Comparison of ENCODE assay signal across 8 mouse cellular contexts in the genomic region with DNA sequence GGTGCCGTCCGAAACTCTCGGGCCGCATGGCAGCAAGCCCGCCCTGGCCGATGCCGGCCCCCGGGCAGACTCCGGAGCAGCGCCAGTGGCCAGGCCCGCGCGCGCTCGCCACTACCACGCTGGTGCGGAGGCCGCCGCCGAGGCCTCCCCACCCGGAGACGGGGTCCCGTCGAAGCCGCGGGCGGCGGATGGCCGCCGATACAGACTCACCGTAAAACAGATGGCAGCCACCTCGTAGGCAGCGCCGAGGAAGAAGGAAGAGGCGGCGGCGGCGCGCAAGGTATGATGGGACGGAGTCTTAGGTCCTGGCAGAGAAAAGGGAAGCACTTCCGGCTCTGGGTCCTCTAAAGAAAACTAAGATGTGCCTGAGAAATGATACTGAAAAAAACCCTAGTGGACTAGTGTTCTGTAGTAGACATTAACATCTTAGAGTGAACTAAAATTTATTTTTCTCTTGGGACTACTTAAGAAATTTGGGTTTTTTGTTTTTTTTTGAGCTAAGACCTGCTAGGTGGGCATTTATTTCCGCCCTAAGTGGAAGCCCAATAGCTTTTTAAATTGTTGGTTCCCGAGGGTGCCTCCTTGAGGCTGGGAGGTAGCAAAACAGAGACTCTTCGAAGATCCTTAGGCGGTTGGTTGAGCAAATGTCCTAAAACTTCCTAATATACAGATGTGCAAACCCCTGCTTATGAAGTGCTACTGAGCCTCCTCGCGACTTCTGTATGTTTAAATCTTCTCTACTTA. TPM values are rescaled to one million over a fixed set of nuclear protein-coding genes. Genes with fewer than 3 reads are reported as not detected.
DNase-seq lines count a peak whose midpoint lies in the region; ATAC-seq and TF ChIP-seq lines count a peak whose summit lies in the region.

A gene (minus strand): TSS at position 260 of the 744 bp plus-strand sequence.

- H3K4me2 ChIP-seq in embryonic facial prominence, embryonic 13.5 days = peak within 1 kb of the TSS; percentile 76
- peak within 1 kb of the TSS; percentile 80 for H3K4me2 ChIP-seq in limb, embryonic 12.5 days
- peak within 1 kb of the TSS; percentile 83 for H3K4me2 ChIP-seq in midbrain, embryonic 15.5 days

- peak within 1 kb of the TSS; percentile 100 for H3K4me3 ChIP-seq in embryonic facial prominence, embryonic 13.5 days
- peak within 1 kb of the TSS; percentile 94 for H3K4me3 ChIP-seq in kidney, adult 2 months (ENCODE audit: insufficient read depth, low read depth, low read length)
- H3K4me3 ChIP-seq in limb, embryonic 12.5 days (replicated peaks) = peak within 1 kb of the TSS; percentile 94
- H3K4me3 ChIP-seq in midbrain, embryonic 15.5 days = peak within 1 kb of the TSS; percentile 75
- peak within 1 kb of the TSS; percentile 85 for H3K4me3 ChIP-seq in spleen, adult 2 months (ENCODE audit: extremely low read depth, insufficient read depth, insufficient read length)

- H3K27ac ChIP-seq in embryonic facial prominence, embryonic 13.5 days = peak within 1 kb of the TSS; percentile 98
- H3K27ac ChIP-seq in kidney, adult 2 months (ENCODE audit: insufficient read depth, low read depth, low read length) = peak within 1 kb of the TSS; percentile 81
- peak within 1 kb of the TSS; percentile 99 for H3K27ac ChIP-seq in limb, embryonic 12.5 days
- peak within 1 kb of the TSS; percentile 92 for H3K27ac ChIP-seq in midbrain, embryonic 15.5 days
- peak within 1 kb of the TSS; percentile 81 for H3K27ac ChIP-seq in spleen, adult 2 months (ENCODE audit: insufficient read depth, low read length)

- peak; percentile 30 for TF ChIP-seq POLR2A in kidney, adult 2 months (IDR thresholded peaks at IDR 0.05; ENCODE audit: low read depth, low read length)
- TF ChIP-seq POLR2A in spleen, adult 2 months (IDR thresholded peaks at IDR 0.05; ENCODE audit: low read depth, low read length) = peak; percentile 90

- peak; percentile 51; the same call in 1 of the 2 replicates for TF ChIP-seq CTCF in kidney, adult 2 months (conservative IDR thresholded peaks at IDR 0.05; ENCODE audit: insufficient read depth, insufficient read length, low read depth, low read length)
- TF ChIP-seq CTCF in spleen, adult 2 months (IDR thresholded peaks at IDR 0.05; ENCODE audit: extremely low read depth, insufficient read depth, insufficient read length, insufficient replicate concordance) = peak; percentile 16; the same call in 1 of the 2 replicates

- peak; percentile 78; the same call in 1 of the 2 replicates for ATAC-seq in embryonic facial prominence, embryonic 13.5 days (ENCODE audit: insufficient number of reproducible peaks, insufficient read depth, low FRiP score, low TSS enrichment, low read depth)
- ATAC-seq in limb, embryonic 12.5 days (ENCODE audit: insufficient number of reproducible peaks, insufficient read depth, low FRiP score, low TSS enrichment, low read depth) = peak; percentile 38; the same call in 1 of the 2 replicates
- ATAC-seq in midbrain, embryonic 15.5 days (replicated peaks) = peak; percentile 91

- H3K9ac ChIP-seq in embryonic facial prominence, embryonic 13.5 days = peak within 1 kb of the TSS; percentile 100
- peak within 1 kb of the TSS; percentile 99 for H3K9ac ChIP-seq in limb, embryonic 12.5 days (replicated peaks)
- H3K9ac ChIP-seq in midbrain, embryonic 15.5 days = peak within 1 kb of the TSS; percentile 87

- DNase-seq in 3134 (ENCODE audit: extremely low read depth, insufficient read length, low spot score) = peak; percentile 85
- DNase-seq in adrenal gland, postnatal 36 days = peak; percentile 87 to 88
- DNase-seq in heart, adult 18-20 months = peak; percentile 92 to 93
- peak; percentile 94 for DNase-seq in kidney, adult 2 months
- peak; percentile 82 to 90 for DNase-seq in spleen, adult 2 months (ENCODE audit: low read depth in 1 of 2, low spot score in 2 of 2)

- no peaks in the 10 kb centered on the region for H3K9me3 ChIP-seq in embryonic facial prominence, embryonic 13.5 days
- no peaks in the 10 kb centered on the region for H3K9me3 ChIP-seq in limb, embryonic 12.5 days
- H3K9me3 ChIP-seq in midbrain, embryonic 15.5 days = no peaks in the 10 kb centered on the region

- H3K4me1 ChIP-seq in embryonic facial prominence, embryonic 13.5 days = peaks cover 21% of the 10 kb centered on the region
- peaks cover 8% of the 10 kb centered on the region; the same call in 1 of the 2 replicates for H3K4me1 ChIP-seq in kidney, adult 2 months (ENCODE audit: control insufficient read depth, insufficient read depth, low read length)
- H3K4me1 ChIP-seq in limb, embryonic 12.5 days (replicated peaks) = peaks cover 20% of the 10 kb centered on the region
- H3K4me1 ChIP-seq in midbrain, embryonic 15.5 days = peaks cover 22% of the 10 kb centered on the region
- peaks cover 8% of the 10 kb centered on the region; the same call in 1 of the 2 replicates for H3K4me1 ChIP-seq in spleen, adult 2 months (ENCODE audit: control insufficient read depth, insufficient read depth, insufficient read length)

- no peaks in the 10 kb centered on the region for H3K27me3 ChIP-seq in embryonic facial prominence, embryonic 13.5 days
- H3K27me3 ChIP-seq in kidney, adult 2 months (replicated peaks; ENCODE audit: control insufficient read depth, insufficient read depth, low read length) = no peaks in the 10 kb centered on the region
- no peaks in the 10 kb centered on the region for H3K27me3 ChIP-seq in limb, embryonic 12.5 days
- H3K27me3 ChIP-seq in midbrain, embryonic 15.5 days (replicated peaks) = no peaks in the 10 kb centered on the region
- no peaks in the 10 kb centered on the region for H3K27me3 ChIP-seq in spleen, adult 2 months (ENCODE audit: control insufficient read depth, insufficient read depth, low read length)

- WGBS in embryonic facial prominence, embryonic 13.5 days = under 1% methylated on average over 47 of the region's 47 CpGs
- WGBS in kidney, adult 2 months = under 1% methylated on average over 47 of the region's 47 CpGs
- WGBS in limb, embryonic 12.5 days = under 1% methylated on average over 47 of the region's 47 CpGs
- WGBS in midbrain, embryonic 15.5 days = under 1% methylated on average over 47 of the region's 47 CpGs
- WGBS in spleen, adult 2 months = under 1% methylated on average over 47 of the region's 47 CpGs

- H3K36me3 ChIP-seq in embryonic facial prominence, embryonic 13.5 days = peaks cover 37% of the 10 kb centered on the region
- H3K36me3 ChIP-seq in kidney, adult 2 months (ENCODE audit: control insufficient read depth, insufficient read depth, low read length) = no peaks in the 10 kb centered on the region
- peaks cover 39% of the 10 kb centered on the region for H3K36me3 ChIP-seq in limb, embryonic 12.5 days
- H3K36me3 ChIP-seq in midbrain, embryonic 15.5 days (replicated peaks) = peaks cover 6% of the 10 kb centered on the region
- peaks cover 19% of the 10 kb centered on the region for H3K36me3 ChIP-seq in spleen, adult 2 months (ENCODE audit: control insufficient read depth, insufficient read depth, low read length)

RNA-seq across cellular contexts. Expression of the gene that starts here (rescaled TPM):
- total RNA-seq in adrenal gland, postnatal 36 days (2021) = 1,000 to 10,000 TPM; 1,143 to 1,221 TPM
- polyA plus RNA-seq in embryonic facial prominence, embryonic 13.5 days (2015; fragmentation: Nextera tagmentation; extraction: Ambion mirVana) = 2,295 and 2,526 TPM in 2 replicates
- total RNA-seq in heart, adult 18-20 months (2021) = 100 to 1,000 TPM; 616 to 693 TPM
- polyA plus RNA-seq in kidney, adult 2 months (2012; rRNA removed) = 499 and 560 TPM in 2 replicates
- 2,195 and 2,268 TPM in 2 replicates for polyA plus RNA-seq in limb, embryonic 12.5 days (2016; fragmentation: Nextera tagmentation; extraction: Ambion mirVana)
- 881 and 890 TPM in 2 replicates for polyA plus RNA-seq in midbrain, embryonic 15.5 days (2015; fragmentation: Nextera tagmentation; extraction: Ambion mirVana)
- 463 and 551 TPM in 2 replicates for polyA plus RNA-seq in spleen, adult 2 months (2012; rRNA removed)

Comparison
In these comparisons a context has a peak if more than half of its experiments do, and no peak if none do; other contexts are left out.
1. Peak in every context shown above with its lines: DNase-seq, ATAC-seq, H3K4me3 ChIP-seq and H3K27ac ChIP-seq.
2. ATAC-seq: peak in every context shown above with its lines; median percentile 91 in midbrain, embryonic 15.5 days; 78 in embryonic facial prominence, embryonic 13.5 days; 38 in limb, embryonic 12.5 days.